Mouse (Mus musculus) CH12.LX (cell line): ENCODE measurements around the gene Gpx6. TPM values are rescaled to one million over a fixed set of nuclear protein-coding genes. Genes with fewer than 3 reads are reported as not detected.

Source experiments
- DNase-seq: peaks from one replicate; pipeline ENCODE4 v3.0.0-alpha.2; 2013; ENCODE audit errors: extremely low read depth
- H3K27ac ChIP-seq: 2 replicates; pipeline ENCODE4 v1.5.1; 2012; ENCODE audit warnings: low read depth, mild to moderate bottlenecking, control low read depth, moderate library complexity; ENCODE audit not compliant: insufficient read depth
- H3K27me3 ChIP-seq: replicated peaks from 2 replicates; pipeline ENCODE3; 2012; ENCODE audit warnings: inconsistent platforms
- H3K36me3 ChIP-seq, 2 experiments: replicated peaks in 1 of 2; 2 replicates each; pipeline versions ENCODE3 to v1.6.1; 2012; ENCODE audit warnings: inconsistent platforms in 1 of 2, low read length in 1 of 2, mild to moderate bottlenecking in 1 of 2, mixed read lengths in 1 of 2, moderate library complexity in 1 of 2; ENCODE audit not compliant: control insufficient read depth in 1 of 2, insufficient read depth in 1 of 2
- H3K4me1 ChIP-seq, 2 experiments: 2 replicates each; pipeline ENCODE4 v1.6.1; 2012; ENCODE audit warnings: inconsistent platforms in 1 of 2, moderate library complexity in 1 of 2; ENCODE audit not compliant: insufficient read depth in 2 of 2, control insufficient read depth in 1 of 2
- H3K4me2 ChIP-seq: 2 replicates; pipeline ENCODE4 v1.6.1; 2012; ENCODE audit warnings: low read depth, mild to moderate bottlenecking, control low read depth; ENCODE audit not compliant: poor library complexity, insufficient read depth, severe bottlenecking
- H3K4me3 ChIP-seq, 3 experiments: fragments of 150-350 bp in 1 of 3; sonication (generic) in 1 of 3; replicated peaks in 1 of 3; 2 replicates each; pipeline versions ENCODE3 to v1.5.1; 2011 to 2012; ENCODE audit warnings: low read depth in 2 of 3, low read length in 2 of 3, mild to moderate bottlenecking in 2 of 3, moderate library complexity in 2 of 3, control low read depth in 1 of 3, improper control_type of control experiment in 1 of 3, inconsistent platforms in 1 of 3, mixed read lengths in 1 of 3; ENCODE audit not compliant: poor library complexity in 1 of 3
- H3K79me2 ChIP-seq: replicated peaks from 2 replicates; pipeline ENCODE4 v1.6.1; 2012; ENCODE audit warnings: mild to moderate bottlenecking, moderate library complexity; ENCODE audit not compliant: control insufficient read depth, poor library complexity, insufficient read depth, severe bottlenecking; ENCODE audit errors: extremely low read depth
- H3K9ac ChIP-seq: 2 replicates; pipeline ENCODE4 v1.6.1; 2012; ENCODE audit warnings: low read depth, mild to moderate bottlenecking, control low read depth, moderate library complexity; ENCODE audit not compliant: insufficient read depth
- H3K9me3 ChIP-seq: replicated peaks from 2 replicates; pipeline ENCODE3; 2012; ENCODE audit warnings: low read length, inconsistent platforms, mixed read lengths
- BHLHE40 ChIP-seq: IDR thresholded peaks from 2 replicates; pipeline ENCODE4 v1.6.1; 2011; ENCODE audit warnings: mild to moderate bottlenecking, low read depth, low read length, improper control_type of control experiment
- CHD1 ChIP-seq: IDR thresholded peaks from 2 replicates; pipeline ENCODE4 v1.6.1; 2012; ENCODE audit warnings: low read depth, low read length, improper control_type of control experiment, inconsistent platforms
- CTCF ChIP-seq, 2 experiments: IDR thresholded peaks in 1 of 2; conservative IDR thresholded peaks in 1 of 2; 2 replicates each; pipeline ENCODE4 v1.5.1; 2011 to 2012; ENCODE audit warnings: low read depth in 2 of 2, low read length in 2 of 2, improper control_type of control experiment in 1 of 2, inconsistent platforms in 1 of 2, mild to moderate bottlenecking in 1 of 2, moderate library complexity in 1 of 2
- E2F4 ChIP-seq: IDR thresholded peaks from 2 replicates; pipeline ENCODE4 v1.6.1; 2011; ENCODE audit warnings: low read depth, low read length, improper control_type of control experiment; ENCODE audit not compliant: insufficient replicate concordance
- ELF1 ChIP-seq: IDR thresholded peaks from 2 replicates; pipeline ENCODE4 v1.6.1; 2014; ENCODE audit warnings: low read depth, mild to moderate bottlenecking, inconsistent platforms, low read length, improper control_type of control experiment
- EP300 ChIP-seq: IDR thresholded peaks from 2 replicates; pipeline ENCODE4 v1.6.1; 2011; ENCODE audit warnings: low read length, improper control_type of control experiment
- ETS1 ChIP-seq: conservative IDR thresholded peaks from 2 replicates; pipeline ENCODE4 v1.6.1; 2012; ENCODE audit warnings: low read depth, mild to moderate bottlenecking, inconsistent platforms, low read length, improper control_type of control experiment, moderate library complexity
- HCFC1 ChIP-seq: IDR thresholded peaks from 2 replicates; pipeline ENCODE4 v1.6.1; 2012; ENCODE audit warnings: low read depth, mild to moderate bottlenecking, inconsistent platforms, low read length, improper control_type of control experiment
- IRF4 ChIP-seq: IDR thresholded peaks from 2 replicates; pipeline ENCODE4 v1.6.1; 2014; ENCODE audit warnings: low read depth, mild to moderate bottlenecking, inconsistent platforms, low read length, improper control_type of control experiment
- JUND ChIP-seq: conservative IDR thresholded peaks from 2 replicates; pipeline ENCODE4 v1.6.1; 2011; ENCODE audit warnings: low read depth, low read length, improper control_type of control experiment
- KAT2A ChIP-seq: IDR thresholded peaks from 2 replicates; pipeline ENCODE4 v1.6.1; 2012; ENCODE audit warnings: low read length, improper control_type of control experiment, inconsistent platforms; ENCODE audit not compliant: insufficient replicate concordance
- MAX ChIP-seq: IDR thresholded peaks from 2 replicates; pipeline ENCODE4 v1.6.1; 2011; ENCODE audit warnings: low read length, improper control_type of control experiment
- MAZ ChIP-seq: IDR thresholded peaks from 2 replicates; pipeline ENCODE4 v1.6.1; 2012; ENCODE audit warnings: low read depth, mild to moderate bottlenecking, inconsistent platforms, low read length, improper control_type of control experiment, moderate library complexity
- MEF2A ChIP-seq: IDR thresholded peaks from 2 replicates; pipeline ENCODE4 v1.6.1; 2014; ENCODE audit warnings: low read depth, mild to moderate bottlenecking, inconsistent platforms, low read length, improper control_type of control experiment, borderline replicate concordance
- MXI1 ChIP-seq: IDR thresholded peaks from 2 replicates; pipeline ENCODE4 v1.6.1; 2011; ENCODE audit warnings: mild to moderate bottlenecking, low read depth, low read length, improper control_type of control experiment
- MYC ChIP-seq: IDR thresholded peaks from 2 replicates; pipeline ENCODE4 v1.6.1; 2011; ENCODE audit warnings: low read depth, mild to moderate bottlenecking, improper control_type of control experiment, low read length
- NELFE ChIP-seq: IDR thresholded peaks from 2 replicates; pipeline ENCODE4 v1.6.1; 2011; ENCODE audit warnings: low read depth, low read length, improper control_type of control experiment
- NRF1 ChIP-seq: IDR thresholded peaks from 2 replicates; pipeline ENCODE4 v1.6.1; 2014; ENCODE audit warnings: low read depth, mild to moderate bottlenecking, inconsistent platforms, low read length, improper control_type of control experiment, moderate library complexity
- POLR2A ChIP-seq: IDR thresholded peaks from 2 replicates; pipeline ENCODE4 v1.6.1; 2011; ENCODE audit warnings: low read depth, mild to moderate bottlenecking, improper control_type of control experiment, low read length
- POLR2AphosphoS2 ChIP-seq: IDR thresholded peaks from 2 replicates; pipeline ENCODE4 v1.6.1; 2011; ENCODE audit warnings: low read depth, low read length, improper control_type of control experiment
- RAD21 ChIP-seq: IDR thresholded peaks from 2 replicates; pipeline ENCODE4 v1.6.1; 2011; ENCODE audit warnings: low read depth, mild to moderate bottlenecking, low read length, improper control_type of control experiment, moderate library complexity
- SIN3A ChIP-seq: IDR thresholded peaks from 2 replicates; pipeline ENCODE4 v1.6.1; 2012; ENCODE audit warnings: low read length, improper control_type of control experiment, inconsistent platforms
- TBP ChIP-seq: conservative IDR thresholded peaks from 2 replicates; pipeline ENCODE4 v1.6.1; 2011; ENCODE audit warnings: low read depth, low read length, improper control_type of control experiment
- TCF12 ChIP-seq: IDR thresholded peaks from 2 replicates; pipeline ENCODE4 v1.6.1; 2014; ENCODE audit warnings: low read depth, mild to moderate bottlenecking, inconsistent platforms, low read length, improper control_type of control experiment
- USF1 ChIP-seq: IDR thresholded peaks from 2 replicates; pipeline ENCODE4 v1.6.1; 2014; ENCODE audit warnings: low read depth, mild to moderate bottlenecking, inconsistent platforms, low read length, improper control_type of control experiment
- USF2 ChIP-seq: conservative IDR thresholded peaks from 2 replicates; pipeline ENCODE4 v1.6.1; 2011; ENCODE audit warnings: low read depth, low read length, improper control_type of control experiment
- ZC3H11A ChIP-seq: IDR thresholded peaks from 2 replicates; pipeline ENCODE4 v1.6.1; 2012; ENCODE audit warnings: low read depth, mild to moderate bottlenecking, inconsistent platforms, low read length, improper control_type of control experiment
- ZMIZ1 ChIP-seq: IDR thresholded peaks from 2 replicates; pipeline ENCODE4 v1.6.1; 2012; ENCODE audit warnings: low read depth, mild to moderate bottlenecking, inconsistent platforms, low read length, improper control_type of control experiment
- ZNF384 ChIP-seq: IDR thresholded peaks from 2 replicates; pipeline ENCODE4 v1.6.1; 2012; ENCODE audit warnings: low read depth, low read length, improper control_type of control experiment, inconsistent platforms
- dilution Hi-C: fragments of 300-500 bp; cut with MboI; formaldehyde crosslinking; loops from 2 replicates; pipeline ENCODE4 v1.14.3; 2020; ENCODE audit warnings: low sequenced_read_pairs; ENCODE audit not compliant: extremely low pct_unique_long_range_greater_than_20kb, extremely low pct_ligation_motif_present
- in situ Hi-C: fragments of 300-500 bp; cut with MboI; formaldehyde crosslinking; loops from 3 replicates; pipeline ENCODE4 v1.14.3; 2019; ENCODE audit warnings: low sequenced_read_pairs, low pct_ligation_motif_present, low pct_unique_long_range_greater_than_20kb, mixed read lengths
- polyA plus RNA-seq: library from polyadenylated mRNA; unstranded; fragments of >175 nt; gene quantifications from 2 replicates; pipeline ENCODE4 v1.2.1, GENCODE M21; 2012; ENCODE audit warnings: low read depth; ENCODE audit not compliant: insufficient read length
- total RNA-seq, 2 experiments: library from RNA; depleted of rRNA; stranded (reverse); fragments of 300-350 nt in 1 of 2; fragments of >200 nt in 1 of 2; gene quantifications; 2 replicates each; pipeline ENCODE4 v1.2.3; 2012 to 2014

Gpx6 gene
- total and polyA plus RNA-seq, 3 experiments = 1.4 to 2.2 TPM; not detected in 1

GRCm38 (mm10) chr13:21362621-21363248 lies 50.8 kb downstream of the Gpx6 start, which contains the start of gene Zscan12:
TSS of gene Zscan12 (plus strand) at chr13:21362820.
- DNase-seq = peak; percentile 90
- Histone ChIP-seq H3K9me3 (peaks cover 2% of the 10 kb centered on the region), H3K36me3 (peaks cover 5 to 27% of the 10 kb centered on the region in 2 experiments), H3K4me2 (peak within 1 kb of the TSS; percentile 65; the same call in 1 of the 2 replicates), H3K4me3 (peak within 1 kb of the TSS; percentile 75 to 92 (median 78)), H3K9ac (peak within 1 kb of the TSS; percentile 75), H3K27me3 (peaks cover 2% of the 10 kb centered on the region), H3K79me2 (no peaks in the 10 kb centered on the region), H3K27ac (no peak within 1 kb of the TSS), H3K4me1 (peaks cover 3 to 32% of the 10 kb centered on the region in 2 experiments; a peak in 3 of 4 replicates)
- no peak for TF ChIP-seq USF2
- TF ChIP-seq SIN3A = 0 out of 2 replicates have a peak, but pooled peaks have one; percentile 74
- no peak for TF ChIP-seq E2F4
- peak; percentile 81 for TF ChIP-seq NRF1
- no peak for TF ChIP-seq RAD21
- TF ChIP-seq ETS1 = 0 out of 2 replicates have a peak, but pooled peaks have one; percentile 27
- peak; percentile 55; the same call in 1 of the 2 replicates for TF ChIP-seq MAZ
- TF ChIP-seq ZNF384 = no peak
- TF ChIP-seq POLR2A = peak; percentile 92
- TF ChIP-seq EP300 = no peak
- no peak; the same call in 1 of the 2 replicates for TF ChIP-seq CHD1
- TF ChIP-seq TCF12 = peak; percentile 87
- TF ChIP-seq NELFE = peak; percentile 92
- TF ChIP-seq ELF1 = peak; percentile 94
- no peak for TF ChIP-seq ZC3H11A
- TF ChIP-seq BHLHE40 = peak; percentile 60; the same call in 1 of the 2 replicates
- TF ChIP-seq MEF2A = peak; percentile 35; the same call in 1 of the 2 replicates
- TF ChIP-seq MAX = peak; percentile 62; the same call in 1 of the 2 replicates
- peak; percentile 86; the same call in 1 of the 2 replicates for TF ChIP-seq ZMIZ1
- peak; percentile 83 for TF ChIP-seq IRF4
- TF ChIP-seq KAT2A = peak; percentile 74; the same call in 1 of the 2 replicates
- no peak for TF ChIP-seq CTCF (conservative IDR thresholded peaks at IDR 0.05 in 1 of 2, IDR thresholded peaks at IDR 0.05 in 1 of 2; ENCODE audit: low read depth in 2 of 2, low read length in 2 of 2)
- TF ChIP-seq POLR2AphosphoS2 = 0 out of 2 replicates have a peak, but pooled peaks have one; percentile 51
- peak; percentile 71 for TF ChIP-seq MYC
- TF ChIP-seq HCFC1 = peak; percentile 87
- TF ChIP-seq USF1 = no peak
- TF ChIP-seq TBP = peak; percentile 65
- TF ChIP-seq MXI1 = peak; percentile 68
- no peak for TF ChIP-seq JUND
- dilution Hi-C loops (no loop called here), in situ Hi-C loops (no loop called here)
